Mouse (Mus musculus): ENCODE results near the gene Ablim2. TPM values are rescaled to one million over a fixed set of nuclear protein-coding genes. Genes with fewer than 3 reads are reported as not detected.

Gene Ablim2
- polyA plus RNA-seq, 2 experiments, result 1.8 to 3.8 TPM

DNA sequence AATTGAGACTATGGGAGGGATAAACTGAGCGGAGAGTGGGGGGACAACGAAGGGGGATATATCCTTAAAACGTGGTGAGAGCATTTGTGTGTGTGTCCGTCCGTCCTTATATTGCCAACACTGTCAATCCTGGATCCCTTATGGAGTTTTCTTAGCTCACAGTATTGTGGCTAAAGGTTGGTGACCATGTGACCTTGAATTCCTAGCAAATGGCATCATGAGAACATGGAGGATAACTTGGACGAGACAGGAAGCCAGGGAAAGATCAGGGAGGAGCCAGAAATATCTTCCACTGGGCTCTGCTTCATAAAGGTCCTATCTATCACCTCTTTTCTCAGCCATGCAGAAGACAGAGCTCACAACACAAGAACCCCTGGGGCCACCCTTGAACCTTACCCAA, 165.8 kb downstream of the Ablim2 start:
- Histone ChIP-seq H3K4me1 (ENCODE audit: control insufficient read depth, insufficient read depth, low read length) (peaks cover 82% of the 10 kb centered on the region), H3K4me2 (replicated peaks; ENCODE audit: low read depth, low read length, severe bottlenecking) (no peak overlapping the region), H3K9me3 (ENCODE audit: control insufficient read depth, low read length) (no peaks in the 10 kb centered on the region), H3K9ac (ENCODE audit: low read depth, low read length, severe bottlenecking) (no peak overlapping the region), H3K36me3 (ENCODE audit: control insufficient read depth, insufficient read depth, low read length) (no peaks in the 10 kb centered on the region), H3K27me3 (ENCODE audit: control insufficient read depth, insufficient read depth, low read length) (no peaks in the 10 kb centered on the region), H3K27ac (replicated peaks; ENCODE audit: low read depth, low read length) (no peak overlapping the region), H3K4me3 (replicated peaks; ENCODE audit: low read length) (no peak overlapping the region)
- ATAC-seq (ENCODE audit: low FRiP score, low read depth) (no peak), DNase-seq (ENCODE audit: low spot score) (no peak)
- WGBS, result 83% methylated on average over 6 of the region's 6 CpGs
- TF ChIP-seq POLR2A (IDR thresholded peaks at IDR 0.05; ENCODE audit: borderline replicate concordance, extremely low read depth, insufficient read depth, insufficient read length), result no peak

- DNase-seq (ENCODE audit: low spot score) (peak; percentile 26), ATAC-seq (ENCODE audit: low FRiP score, low read depth) (no peak)
- H3K9ac ChIP-seq (ENCODE audit: low read depth, low read length, severe bottlenecking), result 0 out of 2 replicates have a peak overlapping the region, but pooled peaks have one; percentile 21
- no peak overlapping the region for H3K4me3 ChIP-seq (replicated peaks; ENCODE audit: low read length)
- no peak overlapping the region for H3K4me2 ChIP-seq (replicated peaks; ENCODE audit: low read depth, low read length, severe bottlenecking)
- H3K27ac ChIP-seq (replicated peaks; ENCODE audit: low read depth, low read length), result peak overlapping the region; percentile 55
- no peak for TF ChIP-seq POLR2A (IDR thresholded peaks at IDR 0.05; ENCODE audit: borderline replicate concordance, extremely low read depth, insufficient read depth, insufficient read length)
- H3K36me3 ChIP-seq (ENCODE audit: control insufficient read depth, insufficient read depth, low read length), result no peaks in the 10 kb centered on the region
- peaks cover 66% of the 10 kb centered on the region for H3K4me1 ChIP-seq (ENCODE audit: control insufficient read depth, insufficient read depth, low read length)
- WGBS, result 17% methylated on average over 12 of the region's 12 CpGs
- H3K9me3 ChIP-seq (ENCODE audit: control insufficient read depth, low read length), result no peaks in the 10 kb centered on the region
- no peaks in the 10 kb centered on the region for H3K27me3 ChIP-seq (ENCODE audit: control insufficient read depth, insufficient read depth, low read length)
These were observed 167.5 kb downstream of the Ablim2 start for GRCm38 (mm10) chr5:35925171-35925634.

GRCm38 (mm10) chr5:35926511-35926910, 168.8 kb downstream of the Ablim2 start:
- Histone ChIP-seq H3K9me3 (ENCODE audit: control insufficient read depth, low read length) (no peaks in the 10 kb centered on the region), H3K27ac (replicated peaks; ENCODE audit: low read depth, low read length) (no peak overlapping the region)

GRCm38 (mm10) chr5:35931296-35931695, 173.6 kb downstream of the Ablim2 start:
- Histone ChIP-seq H3K36me3 (ENCODE audit: control insufficient read depth, insufficient read depth, low read length) (peaks cover 6% of the 10 kb centered on the region; the same call in 1 of the 2 replicates), H3K4me3 (replicated peaks; ENCODE audit: low read length) (no peak overlapping the region), H3K27me3 (ENCODE audit: control insufficient read depth, insufficient read depth, low read length) (no peaks in the 10 kb centered on the region), H3K9ac (ENCODE audit: low read depth, low read length, severe bottlenecking) (no peak overlapping the region), H3K27ac (replicated peaks; ENCODE audit: low read depth, low read length) (no peak overlapping the region), H3K4me2 (replicated peaks; ENCODE audit: low read depth, low read length, severe bottlenecking) (no peak overlapping the region), H3K9me3 (ENCODE audit: control insufficient read depth, low read length) (no peaks in the 10 kb centered on the region), H3K4me1 (ENCODE audit: control insufficient read depth, insufficient read depth, low read length) (peaks cover 17% of the 10 kb centered on the region)
- WGBS, result 64% methylated on average over 5 of the region's 5 CpGs
- no peak for DNase-seq (ENCODE audit: low spot score)
- TF ChIP-seq POLR2A (IDR thresholded peaks at IDR 0.05; ENCODE audit: borderline replicate concordance, extremely low read depth, insufficient read depth, insufficient read length), result no peak
- no peak for ATAC-seq (ENCODE audit: low FRiP score, low read depth)

More at GRCm38 (mm10) chr5:35926511-35926910, 168.8 kb downstream of the Ablim2 start:
- Histone ChIP-seq H3K9ac (ENCODE audit: low read depth, low read length, severe bottlenecking) (no peak overlapping the region), H3K4me3 (replicated peaks; ENCODE audit: low read length) (no peak overlapping the region), H3K4me2 (replicated peaks; ENCODE audit: low read depth, low read length, severe bottlenecking) (no peak overlapping the region), H3K27me3 (ENCODE audit: control insufficient read depth, insufficient read depth, low read length) (no peaks in the 10 kb centered on the region), H3K36me3 (ENCODE audit: control insufficient read depth, insufficient read depth, low read length) (no peaks in the 10 kb centered on the region), H3K4me1 (ENCODE audit: control insufficient read depth, insufficient read depth, low read length) (peaks cover 55% of the 10 kb centered on the region)
- DNase-seq (ENCODE audit: low spot score), result no peak
- WGBS, result 84% methylated on average over 8 of the region's 8 CpGs
- ATAC-seq (ENCODE audit: low FRiP score, low read depth), result no peak
- no peak for TF ChIP-seq POLR2A (IDR thresholded peaks at IDR 0.05; ENCODE audit: borderline replicate concordance, extremely low read depth, insufficient read depth, insufficient read length)

GRCm38 (mm10) chr5:35933059-35933458, 175.4 kb downstream of the Ablim2 start:
- DNase-seq (ENCODE audit: low spot score) (no peak), ATAC-seq (ENCODE audit: low FRiP score, low read depth) (no peak)
- Histone ChIP-seq H3K4me2 (replicated peaks; ENCODE audit: low read depth, low read length, severe bottlenecking) (no peak overlapping the region), H3K27ac (replicated peaks; ENCODE audit: low read depth, low read length) (no peak overlapping the region), H3K9me3 (ENCODE audit: control insufficient read depth, low read length) (no peaks in the 10 kb centered on the region), H3K4me1 (ENCODE audit: control insufficient read depth, insufficient read depth, low read length) (no peaks in the 10 kb centered on the region), H3K9ac (ENCODE audit: low read depth, low read length, severe bottlenecking) (no peak overlapping the region), H3K4me3 (replicated peaks; ENCODE audit: low read length) (no peak overlapping the region), H3K36me3 (ENCODE audit: control insufficient read depth, insufficient read depth, low read length) (peaks cover 16% of the 10 kb centered on the region), H3K27me3 (ENCODE audit: control insufficient read depth, insufficient read depth, low read length) (no peaks in the 10 kb centered on the region)
- no peak for TF ChIP-seq POLR2A (IDR thresholded peaks at IDR 0.05; ENCODE audit: borderline replicate concordance, extremely low read depth, insufficient read depth, insufficient read length)
- 86% methylated on average over 10 of the region's 10 CpGs for WGBS

Other genes starting within 250 kb of the Ablim2 start
- 9.9 and 10.1 TPM in 2 replicates for gene Cpz, start 232.2 kb upstream of the Ablim2 start, polyA plus RNA-seq (2012; rRNA removed)
- 5.6 and 7.8 TPM in 2 replicates for gene Cpz, start 232.2 kb upstream of the Ablim2 start, polyA plus RNA-seq (2014; fragmentation: Nextera tagmentation; extraction: Ambion mirVana)
- gene Trmt44, start 182.8 kb upstream of the Ablim2 start, polyA plus RNA-seq (2012; rRNA removed), result 7.5 and 8.3 TPM in 2 replicates
- gene Trmt44, start 182.8 kb upstream of the Ablim2 start, polyA plus RNA-seq (2014; fragmentation: Nextera tagmentation; extraction: Ambion mirVana), result 7.6 and 8.5 TPM in 2 replicates
- gene Acox3, start 174.8 kb upstream of the Ablim2 start, polyA plus RNA-seq (2012; rRNA removed), result 31.1 and 31.3 TPM in 2 replicates
- gene Acox3, start 174.8 kb upstream of the Ablim2 start, polyA plus RNA-seq (2014; fragmentation: Nextera tagmentation; extraction: Ambion mirVana), result 14.2 and 15.0 TPM in 2 replicates
- 48.8 and 73.1 TPM in 2 replicates for gene Htra3, start 78.1 kb upstream of the Ablim2 start, polyA plus RNA-seq (2012; rRNA removed)
- 49.2 and 59.2 TPM in 2 replicates for gene Htra3, start 78.1 kb upstream of the Ablim2 start, polyA plus RNA-seq (2014; fragmentation: Nextera tagmentation; extraction: Ambion mirVana)
- gene Sh3tc1, start 17.9 kb upstream of the Ablim2 start, polyA plus RNA-seq (2012; rRNA removed), result 2.9 and 3.5 TPM in 2 replicates
- 4.6 and 5.2 TPM in 2 replicates for gene Sh3tc1, start 17.9 kb upstream of the Ablim2 start, polyA plus RNA-seq (2014; fragmentation: Nextera tagmentation; extraction: Ambion mirVana)
- 20.4 and 25.6 TPM in 2 replicates for gene Afap1, start 135.4 kb downstream of the Ablim2 start, polyA plus RNA-seq (2012; rRNA removed)
- gene Afap1, start 135.4 kb downstream of the Ablim2 start, polyA plus RNA-seq (2014; fragmentation: Nextera tagmentation; extraction: Ambion mirVana), result 19.5 and 21.6 TPM in 2 replicates